Mouse (Mus musculus) megakaryocyte, embryonic 14.5 days (primary cell): ENCODE data around the gene Clec16a.

Experiments used
- FLI1 ChIP-seq: IDR thresholded peaks from 2 replicates; pipeline ENCODE4 v1.6.1; 2012; ENCODE audit warnings: low read length, inconsistent platforms, mixed read lengths
- GATA1 ChIP-seq: IDR thresholded peaks from 3 replicates; pipeline ENCODE4 v1.6.1; 2012; ENCODE audit warnings: mixed read lengths, low read length, inconsistent platforms, borderline replicate concordance

- TF ChIP-seq GATA1 (no peak), FLI1 (no peak)
Observed at GRCm38 (mm10) chr16:10540763-10541597, 4.2 kb upstream of the Clec16a start.
